ENCODE assay signal across 8 mouse cellular contexts in the genomic region with DNA sequence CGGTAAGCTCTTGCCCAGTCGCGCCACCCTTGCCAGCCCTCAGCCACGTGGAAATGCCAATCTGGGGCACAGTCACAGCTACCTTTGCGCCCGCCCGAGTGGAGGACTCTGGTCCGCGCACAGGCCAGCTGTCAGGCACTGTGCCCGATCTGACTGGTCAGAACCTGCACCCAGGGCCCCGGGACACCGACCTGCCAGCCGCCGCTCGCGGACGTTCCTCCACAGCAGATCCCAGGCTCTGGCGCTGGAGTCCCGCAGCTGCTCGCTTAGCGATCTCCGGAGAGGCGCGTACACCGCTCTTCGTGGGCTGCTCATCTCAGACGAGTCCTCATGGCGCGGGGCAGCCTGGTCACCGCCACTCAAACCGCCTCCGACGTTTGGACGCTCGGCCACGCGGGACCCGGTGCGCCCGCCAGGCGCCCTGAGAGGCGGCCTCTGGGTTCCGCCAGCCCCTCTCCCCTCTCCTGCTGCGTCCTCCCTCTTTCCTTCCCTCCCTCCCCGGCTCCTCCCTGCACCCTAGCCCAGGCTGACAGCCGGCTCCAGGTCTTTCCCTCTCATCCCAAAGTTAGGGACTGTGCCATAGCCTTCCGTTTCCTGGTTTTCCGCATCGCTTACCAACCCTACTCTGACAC. TPM values are rescaled to one million over a fixed set of nuclear protein-coding genes. Genes with fewer than 3 reads are reported as not detected.
DNase-seq lines count a peak whose midpoint lies in the region; ATAC-seq and TF ChIP-seq lines count a peak whose summit lies in the region.

A gene (minus strand): TSS at position 437 of the 632 bp plus-strand sequence.

- no peaks in the 10 kb centered on the region; the same call in 1 of the 2 replicates for H3K27me3 ChIP-seq in forebrain, postnatal 0 days (ENCODE audit: insufficient read depth, low read length)
- no peaks in the 10 kb centered on the region for H3K27me3 ChIP-seq in lung, postnatal 0 days (replicated peaks; ENCODE audit: insufficient read depth, low read length)

- peak within 1 kb of the TSS; percentile 59 for H3K9ac ChIP-seq in forebrain, postnatal 0 days
- H3K9ac ChIP-seq in lung, postnatal 0 days (replicated peaks; ENCODE audit: low read depth), result peak within 1 kb of the TSS; percentile 54

- peak within 1 kb of the TSS; percentile 98 for H3K4me2 ChIP-seq in forebrain, postnatal 0 days (ENCODE audit: low read depth)
- H3K4me2 ChIP-seq in lung, postnatal 0 days (replicated peaks; ENCODE audit: low read depth, low read length), result peak within 1 kb of the TSS; percentile 96

- DNase-seq in ES-CJ7 (ENCODE audit: low read depth, low spot score), result peak; percentile 9
- DNase-seq in adrenal gland, postnatal 36 days, result peak; percentile 63 to 75
- DNase-seq in forebrain, postnatal 0 days, result peak; percentile 45
- DNase-seq in heart, postnatal 4 days, result peak; percentile 55
- DNase-seq in layer of hippocampus, postnatal 10 days (ENCODE audit: low spot score in 2 of 2), result peak; percentile 33 to 46
- peak; percentile 58 for DNase-seq in lung, postnatal 0 days (ENCODE audit: low spot score)
- DNase-seq in retina, postnatal 1 day, result peak; percentile 64
- no peak for DNase-seq in spleen, adult 18-20 months

- under 1% methylated on average over 49 of the region's 49 CpGs for WGBS in forebrain, postnatal 0 days
- under 1% methylated on average over 36 of the region's 49 CpGs for WGBS in lung, postnatal 0 days

- no peak for TF ChIP-seq EP300 in lung, postnatal 0 days (IDR thresholded peaks at IDR 0.05)

- no peak within 1 kb of the TSS for H3K27ac ChIP-seq in forebrain, postnatal 0 days (ENCODE audit: low read depth, low read length)
- no peak within 1 kb of the TSS; the same call in 1 of the 2 replicates for H3K27ac ChIP-seq in lung, postnatal 0 days (ENCODE audit: low read length)

- H3K4me3 ChIP-seq in forebrain, postnatal 0 days (ENCODE audit: low read depth, low read length), result peak within 1 kb of the TSS; percentile 50
- peak within 1 kb of the TSS; percentile 56 for H3K4me3 ChIP-seq in lung, postnatal 0 days (ENCODE audit: low read depth, low read length)

- H3K36me3 ChIP-seq in forebrain, postnatal 0 days (ENCODE audit: insufficient read depth), result no peaks in the 10 kb centered on the region
- no peaks in the 10 kb centered on the region for H3K36me3 ChIP-seq in lung, postnatal 0 days (ENCODE audit: insufficient read depth, low read length)

- H3K4me1 ChIP-seq in forebrain, postnatal 0 days (ENCODE audit: insufficient read depth), result peaks cover 3% of the 10 kb centered on the region; the same call in 1 of the 2 replicates
- H3K4me1 ChIP-seq in lung, postnatal 0 days (ENCODE audit: insufficient read depth, low read depth, low read length), result peaks cover 8% of the 10 kb centered on the region

- no peak for TF ChIP-seq CTCF in forebrain, postnatal 0 days (IDR thresholded peaks at IDR 0.05; ENCODE audit: low read depth)
- no peak for TF ChIP-seq CTCF in lung, postnatal 0 days (IDR thresholded peaks at IDR 0.05)

- ATAC-seq in forebrain, postnatal 0 days, result peak; percentile 82
- peak; percentile 83 for ATAC-seq in lung, postnatal 0 days

- no peaks in the 10 kb centered on the region for H3K9me3 ChIP-seq in forebrain, postnatal 0 days (ENCODE audit: low read length)
- no peaks in the 10 kb centered on the region for H3K9me3 ChIP-seq in lung, postnatal 0 days (ENCODE audit: low read length)

RNA-seq across cellular contexts. Expression of the gene that starts here (rescaled TPM):
- total RNA-seq in adrenal gland, postnatal 36 days (2021), result 10 to 100 TPM; 15.4 to 20.8 TPM
- total RNA-seq in forebrain, postnatal 0 days (2014; rRNA removed), result 9.8 and 19.2 TPM in 2 replicates
- polyA plus RNA-seq in forebrain, postnatal 0 days (2015; fragmentation: Nextera tagmentation; extraction: Ambion mirVana), result 1.5 and 2.6 TPM in 2 replicates
- total RNA-seq in heart, postnatal 4 days (2021), result 10 to 100 TPM; 20.1 to 20.8 TPM
- total RNA-seq in layer of hippocampus, postnatal 10 days (2021), result 10 to 100 TPM; 16.9 to 17.0 TPM
- 19.1 and 20.8 TPM in 2 replicates for polyA plus RNA-seq in lung, postnatal 0 days (2015; fragmentation: Nextera tagmentation; extraction: Ambion mirVana)

Comparison
In these comparisons a context has a peak if more than half of its experiments do, and no peak if none do; other contexts are left out.
1. DNase-seq: peak in ES-CJ7 (single experiment), adrenal gland, postnatal 36 days (2 of 2), forebrain, postnatal 0 days (single experiment), heart, postnatal 4 days (single experiment), layer of hippocampus, postnatal 10 days (2 of 2), lung, postnatal 0 days (single experiment) and retina, postnatal 1 day (single experiment); none in spleen, adult 18-20 months (0 of 2).